Mouse (Mus musculus) lung, postnatal 4 days (tissue): ENCODE measurements around the gene Fgf8.

Experiments
- DNase-seq, 2 experiments: peaks; one replicate each; pipeline ENCODE4 v3.0.0; 2021

Gene Fgf8

GRCm38 (mm10) chr19:45725677-45726277, 16.9 kb downstream of the Fgf8 start:
- no peak for DNase-seq

DNA sequence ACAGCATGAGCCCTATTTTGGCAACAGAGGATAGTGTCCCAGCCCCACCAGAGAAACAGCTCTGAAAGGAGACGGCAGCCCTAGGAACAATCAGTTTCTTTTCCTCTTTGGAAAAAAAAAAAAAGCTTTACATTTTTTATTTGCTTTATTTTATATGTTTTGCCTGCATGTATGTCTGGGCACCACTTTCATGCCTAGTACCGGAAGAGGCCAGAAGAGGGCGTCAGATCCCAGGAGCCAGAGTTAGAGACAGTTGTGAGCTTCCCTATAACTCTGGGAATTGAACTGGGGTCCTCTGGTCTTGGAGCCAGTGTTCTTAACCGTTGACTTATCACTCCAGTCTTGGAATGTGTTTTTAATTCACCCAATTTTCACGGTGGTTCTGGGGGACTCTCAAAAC, 20.5 kb downstream of the Fgf8 start:
- DNase-seq, result no peak

DNA sequence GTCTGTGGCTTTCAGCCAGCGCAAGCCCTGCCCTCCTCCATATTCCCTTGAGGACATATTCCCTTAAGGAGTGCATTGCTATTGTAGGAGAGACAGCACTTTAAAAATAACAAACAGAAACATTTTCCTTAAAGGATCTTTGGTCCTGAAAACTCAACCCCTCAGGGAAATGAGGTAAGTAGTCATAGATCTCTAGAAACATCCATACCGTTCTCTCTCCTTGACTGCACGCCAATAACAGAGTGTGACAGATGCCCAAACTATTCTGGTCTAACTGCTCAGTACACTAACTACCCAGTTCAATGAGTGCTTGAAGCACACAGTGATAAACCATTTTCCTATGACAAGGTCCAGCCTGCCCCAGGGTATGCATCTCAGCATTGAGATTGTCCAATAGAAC, 24.4 kb downstream of the Fgf8 start:
- DNase-seq, result no peak

DNA sequence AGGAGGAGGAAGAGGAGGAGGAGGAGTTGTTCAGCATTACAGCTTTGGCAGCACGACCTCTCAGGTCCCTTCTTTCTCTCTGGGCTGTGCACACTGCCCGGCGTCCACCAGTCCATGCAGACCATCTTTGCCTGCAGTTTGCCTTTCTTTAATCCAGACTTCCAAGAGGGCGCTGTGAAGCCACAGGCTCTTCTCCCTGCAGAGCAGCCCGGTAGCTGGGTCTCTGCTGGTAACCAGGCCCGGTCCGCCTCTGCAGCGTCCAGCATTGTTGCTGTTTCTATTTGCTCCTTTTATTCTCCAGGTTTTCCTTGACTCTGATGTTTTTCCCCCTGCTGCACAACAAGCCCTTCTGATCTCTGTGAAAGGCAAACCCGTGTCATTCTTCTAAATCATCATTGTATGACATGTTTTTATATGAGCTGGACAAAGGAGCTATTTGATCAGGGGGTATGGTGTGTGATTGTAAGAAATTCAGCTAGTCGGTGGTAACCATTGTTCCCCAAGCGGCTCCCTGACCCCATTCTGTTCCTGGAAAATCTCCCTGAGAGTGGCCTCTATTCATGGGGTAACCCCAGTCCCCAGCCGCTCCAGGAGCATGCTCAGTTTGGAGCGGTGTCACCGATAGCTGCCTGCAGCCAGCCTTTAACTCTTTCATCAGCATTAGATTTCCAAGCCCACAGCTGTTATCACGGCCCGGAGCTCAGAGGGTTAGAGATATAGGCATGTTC, 25.1 kb downstream of the Fgf8 start:
- peak; percentile 41 to 43 for DNase-seq

GRCm38 (mm10) chr19:45708704-45709103, 34.0 kb downstream of the Fgf8 start:
- DNase-seq, result peak in 1 of 2 experiments; percentile 35

DNA sequence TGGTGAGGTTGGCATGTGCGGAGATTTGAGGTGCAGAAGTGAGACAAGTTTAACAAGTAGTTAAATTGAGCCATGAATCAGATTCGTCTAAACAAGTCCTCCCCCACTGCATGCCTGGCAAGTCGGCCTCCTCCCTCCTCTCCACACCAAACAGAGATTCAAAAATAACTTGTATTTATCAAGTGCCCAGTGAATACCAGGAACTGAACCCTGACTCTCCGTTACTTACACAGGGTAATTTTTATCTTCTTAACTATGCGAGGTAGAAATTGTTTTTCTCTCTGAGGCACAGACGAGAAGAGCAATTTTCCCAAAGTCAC, 46.5 kb downstream of the Fgf8 start:
- no peak for DNase-seq

DNA sequence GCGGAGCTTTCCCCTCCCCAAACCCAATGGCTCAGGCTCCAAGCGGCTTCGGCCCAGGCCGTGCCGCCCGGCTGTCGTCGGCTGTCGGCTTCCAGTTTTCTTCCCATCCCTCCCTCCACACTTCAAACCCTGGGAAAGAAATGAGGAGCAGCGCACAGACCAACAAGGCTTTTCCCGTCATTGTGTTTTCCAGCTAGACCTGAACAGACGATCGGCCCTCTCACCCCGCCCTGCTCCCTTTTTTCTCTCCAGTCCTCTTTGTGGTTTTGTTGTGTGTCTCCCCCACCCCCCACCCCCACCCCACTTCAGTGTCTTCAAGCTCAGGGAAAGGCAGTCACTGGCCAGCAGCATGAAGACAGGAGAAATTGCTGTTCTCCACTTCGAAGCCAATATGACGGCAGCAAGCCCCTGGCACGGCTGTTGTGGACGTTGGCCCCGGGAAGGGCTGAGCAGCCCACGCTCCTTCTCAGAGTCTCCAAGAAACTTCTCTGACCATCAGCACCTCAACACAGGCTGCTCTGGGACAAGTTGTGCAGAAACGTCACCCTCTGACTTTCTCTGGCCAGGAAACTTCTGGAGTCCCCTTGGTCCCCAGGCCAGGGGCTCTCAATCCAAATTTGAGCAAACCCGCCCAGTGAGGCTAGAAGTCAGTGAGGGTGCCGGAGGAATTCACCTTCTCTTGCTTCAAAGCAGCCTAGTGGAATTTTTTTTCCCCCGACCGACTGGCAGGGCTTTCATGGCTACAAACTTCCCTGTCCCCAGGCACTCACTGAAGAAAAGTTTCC, 47.0 kb downstream of the Fgf8 start:
- DNase-seq, result no peak

GRCm38 (mm10) chr19:45694056-45694455, 48.7 kb downstream of the Fgf8 start:
- DNase-seq, result no peak

DNA sequence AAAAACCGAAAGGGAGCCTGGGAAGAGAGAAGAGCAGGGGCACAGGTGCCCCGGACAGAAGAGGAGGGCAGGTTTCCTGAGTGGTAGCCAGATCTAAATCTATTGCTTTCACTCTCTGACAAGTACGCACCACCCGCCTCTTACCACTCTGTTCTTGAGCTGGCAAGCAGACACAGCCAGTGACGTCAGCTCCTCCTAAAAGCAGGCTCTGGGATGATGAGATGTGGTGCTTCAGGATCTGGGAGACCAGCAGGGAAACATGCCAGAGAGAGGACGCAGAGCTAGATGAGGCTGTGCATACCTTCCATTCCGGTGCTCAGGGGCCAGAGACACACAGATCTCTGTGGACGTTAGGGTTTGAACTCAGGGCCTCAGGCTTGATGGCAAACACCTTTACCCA, 50.5 kb downstream of the Fgf8 start:
- DNase-seq, result no peak

GRCm38 (mm10) chr19:45691001-45691535, 51.6 kb downstream of the Fgf8 start:
- DNase-seq, result no peak

DNA sequence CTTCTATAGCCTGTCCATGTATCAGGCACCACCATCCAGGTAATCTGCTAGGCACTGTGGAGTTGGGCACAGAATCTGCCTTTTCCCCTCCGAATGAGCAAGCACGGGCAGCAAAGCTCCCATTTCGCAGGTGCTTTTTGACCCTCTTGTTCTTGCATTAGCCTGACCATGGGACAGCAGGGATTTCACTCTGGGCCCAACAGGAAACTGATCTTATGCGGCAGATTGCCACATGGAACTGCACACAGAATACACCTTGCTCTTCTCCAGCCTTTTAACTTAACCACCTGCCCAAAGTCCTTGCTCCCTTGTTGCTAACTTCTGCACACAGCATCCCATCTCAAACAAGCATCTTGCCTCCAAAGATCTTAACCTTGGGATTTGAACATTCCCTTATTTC, 55.7 kb downstream of the Fgf8 start:
- DNase-seq, result no peak
